Mouse (Mus musculus) left cerebral cortex, postnatal 10 days (tissue): Measurements from ENCODE around the gene Slc35f3. TPM values are rescaled to one million over a fixed set of nuclear protein-coding genes. Genes with fewer than 3 reads are reported as not detected.
"Not testable (repeated sequence)": the region's sequence is repeated elsewhere in the genome, so short reads cannot be mapped to it uniquely, and the experiment has no call there.

Experiments
- DNase-seq, 2 experiments: peaks; one replicate each; pipeline ENCODE4 v3.0.0; 2021 to 2022; ENCODE audit warnings: low spot score in 2 of 2, mixed read lengths in 1 of 2; ENCODE audit errors: extremely low spot score in 1 of 2
- intact Hi-C: fragments of 180-260 bp; cut with DNase I; formaldehyde crosslinking; loops from one replicate; pipeline ENCODE4 v1.15.1; 2025
- total RNA-seq, 2 experiments: library from RNA; stranded (reverse); gene quantifications; 2 replicates each; pipeline ENCODE4 v1.2.3; 2021

The Slc35f3 gene
- total RNA-seq, 2 experiments from 2014 or later: 16.8 to 19.0 TPM

GRCm38 (mm10) chr8:126382216-126382615 lies 83.9 kb downstream of the Slc35f3 start:
- intact Hi-C loops: loop anchor here (5.0 kb wide), 2 partner anchors 85 to 125 kb away; partner anchors contain the start of gene Slc35f3
- DNase-seq: no peak

GRCm38 (mm10) chr8:126382749-126383148 lies 84.4 kb downstream of the Slc35f3 start:
- intact Hi-C loops: loop anchor here (5.0 kb wide), 2 partner anchors 85 to 125 kb away; partner anchors contain the start of gene Slc35f3
- DNase-seq: peak in 1 of 2 experiments; percentile 43

- DNase-seq: no peak
- intact Hi-C loops: no loop called here
Measured at GRCm38 (mm10) chr8:126387566-126387965, 89.2 kb downstream of the Slc35f3 start.

DNA sequence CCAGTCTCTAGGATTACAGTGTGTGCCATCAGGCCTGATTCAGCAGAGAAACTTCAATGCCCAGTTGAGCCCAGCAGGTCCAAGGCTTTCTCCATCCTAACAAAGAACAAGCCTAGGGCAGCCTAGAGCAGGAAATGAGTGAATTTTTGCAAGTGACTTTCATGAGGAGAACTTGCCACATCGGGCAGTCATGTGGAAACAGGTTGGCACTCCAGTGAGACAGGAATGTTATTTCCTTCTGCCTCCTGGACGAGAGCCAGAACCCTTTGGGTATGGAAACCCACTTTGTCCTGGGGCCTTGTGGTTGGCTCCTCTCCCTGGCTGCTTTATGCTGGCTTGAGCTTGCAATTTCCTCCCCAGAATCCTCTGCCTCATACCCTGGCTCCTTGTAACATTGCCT lies 93.2 kb downstream of the Slc35f3 start:
- intact Hi-C loops: no loop called here
- DNase-seq: peak in 1 of 2 experiments; percentile 33

DNA sequence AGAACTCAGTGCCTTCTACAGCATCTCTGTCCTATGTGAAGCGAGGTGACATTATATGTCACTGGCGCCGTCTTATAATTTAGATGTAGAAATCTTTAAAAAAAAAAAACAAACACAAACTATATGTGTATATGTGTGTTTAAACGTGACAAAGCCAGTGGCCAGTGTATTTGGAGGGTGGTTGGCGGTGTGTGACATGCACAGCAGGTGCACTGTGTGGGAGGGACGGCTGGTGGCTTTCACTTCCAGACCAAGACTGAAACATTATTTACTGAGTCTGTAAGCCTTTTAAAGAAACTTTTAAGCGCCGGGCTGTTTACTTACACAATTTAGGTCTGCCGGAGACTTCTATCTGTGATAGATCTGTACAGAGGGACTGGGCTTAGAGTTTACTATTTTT lies 97.0 kb downstream of the Slc35f3 start:
- no peak for DNase-seq
- intact Hi-C loops: no loop called here

DNA sequence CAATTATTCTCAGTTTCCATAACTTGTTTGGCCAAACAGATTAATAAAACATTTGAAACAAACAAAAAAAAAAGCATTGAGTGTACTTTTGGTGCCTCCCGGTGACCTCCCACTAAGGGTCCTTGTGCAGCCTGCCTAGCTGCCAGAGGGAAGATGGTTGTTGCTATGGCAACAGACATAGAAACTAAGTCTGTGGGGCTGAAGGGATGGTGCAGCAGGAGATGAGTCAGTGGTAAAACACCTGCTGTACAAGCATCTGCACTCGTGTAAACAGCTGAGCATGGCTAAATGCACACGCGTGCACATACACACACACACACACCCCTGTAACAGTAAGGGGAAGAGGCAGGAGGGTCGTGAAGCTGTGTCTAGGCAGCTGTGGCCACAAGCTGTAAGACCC lies 97.6 kb downstream of the Slc35f3 start:
- peak in 1 of 2 experiments; percentile 19 for DNase-seq
- intact Hi-C loops: no loop called here

DNA sequence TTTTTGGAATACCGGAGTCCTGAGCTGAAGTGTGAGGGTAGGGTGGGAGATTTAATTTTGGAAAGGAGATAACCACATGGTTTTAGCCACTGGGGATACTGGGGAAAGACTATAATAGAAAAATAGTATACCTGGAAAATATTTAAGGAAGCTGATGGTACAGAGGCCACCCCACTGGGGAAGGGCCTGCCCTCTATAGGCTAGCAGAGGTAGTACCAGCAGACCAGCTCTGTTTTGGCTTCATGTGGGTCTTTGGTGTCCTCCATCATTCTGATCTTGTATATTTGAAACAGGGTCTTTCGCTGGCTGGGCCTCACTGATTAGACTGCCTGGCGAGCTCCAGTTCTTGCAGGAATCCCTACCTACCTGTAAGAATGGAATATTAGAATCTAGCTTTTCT lies 100.0 kb downstream of the Slc35f3 start:
- intact Hi-C loops: no loop called here
- no peak for DNase-seq

DNA sequence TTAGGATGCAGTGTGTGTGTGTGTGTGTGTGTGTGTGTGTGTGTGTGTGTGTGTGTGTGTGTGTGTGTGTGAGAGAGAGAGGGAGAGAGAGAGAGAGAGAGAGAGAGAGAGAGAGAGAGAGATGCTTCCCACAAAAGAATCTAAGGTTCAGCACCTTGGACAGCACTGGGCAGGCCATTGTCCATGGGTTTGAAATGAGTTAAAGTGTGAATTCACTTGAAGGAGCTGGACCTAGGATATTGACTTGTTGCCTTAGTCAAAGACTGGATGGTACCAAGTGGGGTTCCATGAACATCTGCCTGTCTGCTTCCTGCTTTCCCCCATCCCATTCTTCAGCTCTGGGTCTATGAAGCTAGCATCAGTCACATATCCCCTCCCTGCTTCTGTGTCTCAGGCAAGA lies 106.2 kb downstream of the Slc35f3 start:
- intact Hi-C loops: not testable (repeated sequence)

GRCm38 (mm10) chr8:126405030-126405429 lies 106.7 kb downstream of the Slc35f3 start:
- intact Hi-C loops: no loop called here
- DNase-seq: no peak

More for the DNA sequence above, 106.2 kb downstream of the Slc35f3 start:
- DNase-seq: not testable (repeated sequence)

GRCm38 (mm10) chr8:126420834-126421233 lies 122.5 kb downstream of the Slc35f3 start:
- intact Hi-C loops: loop anchor here (5.0 kb wide), 1 partner anchor 164 kb away; no protein-coding TSS in a partner anchor
- no peak for DNase-seq

DNA sequence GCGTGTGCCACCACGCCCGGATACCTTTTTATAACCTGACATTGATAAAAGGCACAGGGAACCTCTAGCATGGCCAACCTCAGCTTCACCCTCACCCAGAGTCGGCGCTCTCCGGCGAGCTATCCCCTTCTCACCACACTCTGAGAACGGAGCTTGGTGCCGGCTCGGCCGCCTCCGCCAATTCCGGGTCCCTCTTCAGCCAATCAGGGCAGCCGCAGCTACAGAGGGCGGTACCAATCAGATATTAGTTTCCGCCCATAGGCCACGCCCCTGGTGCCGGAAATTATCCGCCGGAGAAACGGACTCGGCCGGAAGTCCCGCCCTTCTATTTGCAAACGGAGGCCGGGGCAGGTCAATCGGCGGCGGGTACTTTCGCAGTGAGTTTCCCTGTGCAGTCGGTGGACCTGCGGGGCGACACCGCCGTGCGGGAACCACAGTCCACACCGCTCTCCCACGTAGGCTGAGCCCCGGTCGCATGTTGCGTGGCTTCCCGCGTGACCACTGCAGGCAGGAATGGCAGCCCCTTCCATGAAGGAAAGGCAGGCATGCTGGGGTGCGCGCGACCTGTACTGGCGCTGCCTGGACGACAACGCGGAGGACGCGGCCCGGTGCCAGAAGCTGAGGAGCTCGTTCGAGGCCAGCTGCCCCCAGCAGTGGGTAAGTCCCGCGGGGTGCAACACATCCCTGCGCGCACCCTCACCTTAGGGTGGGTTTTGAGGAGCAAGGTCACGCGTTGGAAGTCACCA lies 124.0 kb downstream of the Slc35f3 start, which contains the start of gene Coa6:
Gene Coa6 (plus strand): TSS at position 342 of the 746 bp plus-strand sequence.
- DNase-seq: peak; percentile 97 to 99
- intact Hi-C loops: loop anchor here (5.0 kb wide), 1 partner anchor 165 kb away; no protein-coding TSS in a partner anchor

DNA sequence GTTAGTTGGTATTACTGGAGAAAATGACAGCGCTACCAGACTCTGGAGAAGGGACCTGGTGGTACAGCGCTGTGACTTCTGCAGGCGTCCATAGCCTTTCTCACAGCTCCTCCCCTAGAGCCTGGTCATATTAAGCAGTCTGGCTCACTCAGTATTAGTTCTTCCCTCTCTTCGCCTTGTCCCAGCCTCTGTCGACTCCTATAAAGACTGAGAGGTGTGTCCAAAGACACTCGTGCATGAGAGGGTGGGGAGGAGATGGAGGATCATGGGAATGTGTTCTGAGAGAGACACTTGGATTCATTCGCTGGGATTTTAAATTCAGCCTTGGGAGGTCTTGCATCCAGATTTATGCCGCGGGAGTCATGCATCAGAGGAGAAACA lies 124.6 kb downstream of the Slc35f3 start:
- peak in 1 of 2 experiments; percentile 38 for DNase-seq
- intact Hi-C loops: loop anchor here (5.0 kb wide), 1 partner anchor 166 kb away; no protein-coding TSS in a partner anchor

DNA sequence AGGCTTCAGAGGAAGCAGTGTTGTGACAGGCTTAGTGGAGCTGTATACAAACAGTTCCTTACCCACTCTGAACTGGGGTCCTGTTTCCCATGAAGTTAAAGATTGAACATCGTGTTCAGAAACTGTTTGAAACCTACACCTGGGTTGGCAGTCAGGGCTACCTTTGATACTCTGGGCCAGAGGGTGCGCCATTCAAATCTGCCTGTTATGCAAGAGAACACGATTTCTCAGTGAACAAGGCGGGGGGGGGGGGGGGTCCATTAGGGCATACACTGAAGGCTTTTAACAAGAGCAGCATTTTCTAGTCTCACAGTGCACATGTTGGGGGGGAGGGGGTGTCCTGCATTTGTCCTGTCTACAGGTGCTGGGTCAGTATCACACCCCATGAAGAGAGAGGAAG lies 125.8 kb downstream of the Slc35f3 start:
- DNase-seq: no peak
- intact Hi-C loops: loop anchor here (5.0 kb wide), 1 partner anchor 167 kb away; no protein-coding TSS in a partner anchor

GRCm38 (mm10) chr8:126424946-126425345 lies 126.6 kb downstream of the Slc35f3 start:
- intact Hi-C loops: loop anchor here (5.0 kb wide), 1 partner anchor 168 kb away; no protein-coding TSS in a partner anchor
- DNase-seq: no peak

GRCm38 (mm10) chr8:126429635-126430034 lies 131.3 kb downstream of the Slc35f3 start:
- intact Hi-C loops: no loop called here
- no peak for DNase-seq

- peak in 1 of 2 experiments; percentile 44 for DNase-seq
- intact Hi-C loops: no loop called here
Measured at GRCm38 (mm10) chr8:126433827-126434226, 135.5 kb downstream of the Slc35f3 start.

DNA sequence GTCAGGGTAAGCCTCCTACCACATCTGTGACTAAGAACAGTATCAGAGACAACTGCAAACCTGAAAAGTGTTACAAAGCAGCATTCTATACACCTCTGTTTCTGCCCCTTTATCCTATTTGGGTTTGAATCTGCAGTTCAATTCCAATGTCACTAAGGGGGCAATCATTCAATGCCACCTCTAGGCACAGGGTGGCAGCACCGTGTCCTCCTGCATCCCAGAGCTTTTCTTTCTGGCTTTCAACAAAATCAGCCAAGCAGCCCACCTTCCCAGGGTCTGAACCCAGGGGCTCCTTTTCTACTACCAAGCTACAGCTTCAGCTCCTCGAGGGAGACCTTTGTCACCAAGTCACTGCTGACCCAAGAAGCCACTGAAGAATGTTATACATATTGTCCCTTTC lies 140.6 kb downstream of the Slc35f3 start:
- intact Hi-C loops: no loop called here
- DNase-seq: no peak
